Mouse (Mus musculus): Measurements from ENCODE around the gene Gp9.

Gp9 gene

DNA sequence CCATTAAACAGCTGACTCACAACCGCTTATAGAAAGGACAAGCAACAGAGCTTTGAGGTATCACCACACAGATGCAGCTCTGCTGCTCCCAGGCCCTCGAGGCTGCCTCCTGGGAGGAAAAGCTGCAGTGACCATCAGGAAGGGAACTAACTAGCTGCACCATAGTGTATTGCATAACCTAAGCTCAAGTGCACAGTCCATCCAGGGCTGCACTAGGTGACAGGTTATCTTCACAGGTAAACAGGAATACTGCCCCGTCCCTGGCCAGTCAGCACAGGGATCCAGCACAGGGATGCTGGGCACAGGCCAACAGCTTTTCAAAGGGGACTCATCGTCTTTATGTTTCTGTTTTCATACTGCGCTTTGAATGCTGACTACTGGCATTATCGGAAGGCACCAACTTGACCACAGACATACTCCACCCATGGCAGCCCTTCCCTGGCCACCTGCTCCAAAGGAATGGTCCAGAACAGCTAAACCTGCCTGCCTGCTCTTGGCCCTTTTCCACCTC is 31.8 kb downstream of the Gp9 start:
- DNase-seq (ENCODE audit: low spot score), result no peak

DNA sequence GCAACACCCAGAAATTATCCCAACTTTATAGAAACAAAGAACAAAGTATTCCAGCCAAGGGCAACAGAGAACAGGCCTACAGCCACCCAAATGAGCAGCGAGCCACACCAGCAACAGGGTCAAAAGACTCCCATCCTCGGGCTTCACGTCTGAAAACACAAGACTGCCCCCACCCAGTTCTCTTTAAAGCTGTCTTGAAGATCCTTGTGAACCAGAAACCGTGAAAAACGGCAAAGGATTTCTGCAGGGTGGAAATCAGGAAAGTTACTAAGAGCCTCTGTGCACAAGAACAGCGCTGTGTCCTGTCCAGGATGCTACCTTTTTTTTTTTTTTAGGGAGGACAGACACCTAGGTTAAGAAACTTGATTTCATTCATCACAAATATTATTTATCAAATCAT is 32.4 kb downstream of the Gp9 start:
- no peak for DNase-seq (ENCODE audit: low spot score)

DNA sequence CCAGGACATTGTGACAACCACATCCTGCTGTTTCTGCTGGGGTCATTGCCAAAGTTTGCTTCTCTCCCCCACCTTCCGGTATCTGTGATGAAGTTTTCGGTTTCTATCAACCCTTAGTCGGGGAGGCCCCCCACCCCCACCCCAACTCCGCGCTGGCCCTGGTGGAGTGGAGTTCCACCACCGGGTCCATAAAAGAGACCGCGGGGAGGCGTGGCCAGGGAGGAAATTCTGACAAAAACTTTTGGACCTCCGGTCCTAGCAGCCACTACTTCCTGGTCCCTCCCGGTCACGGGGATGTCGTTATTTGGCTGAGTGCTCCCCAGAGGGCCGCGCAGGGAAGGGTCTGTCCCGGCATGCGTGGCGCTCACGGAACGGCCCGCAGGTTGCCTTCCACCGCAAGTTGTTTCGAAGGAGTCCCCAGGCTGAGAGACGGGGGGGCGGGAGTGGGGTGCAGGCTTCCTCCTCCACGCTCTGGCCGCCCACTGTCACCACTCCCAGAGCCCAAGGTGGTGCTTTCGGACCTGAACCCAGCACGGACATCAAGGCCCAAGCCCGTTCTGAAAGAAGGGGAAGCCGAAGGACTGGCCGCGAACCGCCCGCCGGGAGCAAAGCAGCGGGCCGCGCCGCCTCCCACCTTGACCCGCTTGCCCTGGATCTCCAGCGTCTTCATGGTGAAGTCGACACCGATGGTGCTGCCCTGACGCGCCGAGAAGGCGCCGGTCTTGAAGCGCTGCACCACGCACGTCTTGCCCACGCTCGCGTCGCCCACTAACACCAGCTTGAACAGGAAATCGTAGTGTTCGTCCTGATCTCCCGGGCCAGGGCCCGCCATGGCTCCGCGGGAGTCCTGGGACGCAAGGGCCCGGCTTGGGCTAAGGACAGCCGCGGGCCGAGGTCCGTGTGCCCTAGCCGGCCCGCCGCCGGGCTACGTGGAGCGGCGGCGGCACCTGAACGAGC is 33.1 kb downstream of the Gp9 start:
- DNase-seq (ENCODE audit: low spot score), result peak; percentile 51

DNA sequence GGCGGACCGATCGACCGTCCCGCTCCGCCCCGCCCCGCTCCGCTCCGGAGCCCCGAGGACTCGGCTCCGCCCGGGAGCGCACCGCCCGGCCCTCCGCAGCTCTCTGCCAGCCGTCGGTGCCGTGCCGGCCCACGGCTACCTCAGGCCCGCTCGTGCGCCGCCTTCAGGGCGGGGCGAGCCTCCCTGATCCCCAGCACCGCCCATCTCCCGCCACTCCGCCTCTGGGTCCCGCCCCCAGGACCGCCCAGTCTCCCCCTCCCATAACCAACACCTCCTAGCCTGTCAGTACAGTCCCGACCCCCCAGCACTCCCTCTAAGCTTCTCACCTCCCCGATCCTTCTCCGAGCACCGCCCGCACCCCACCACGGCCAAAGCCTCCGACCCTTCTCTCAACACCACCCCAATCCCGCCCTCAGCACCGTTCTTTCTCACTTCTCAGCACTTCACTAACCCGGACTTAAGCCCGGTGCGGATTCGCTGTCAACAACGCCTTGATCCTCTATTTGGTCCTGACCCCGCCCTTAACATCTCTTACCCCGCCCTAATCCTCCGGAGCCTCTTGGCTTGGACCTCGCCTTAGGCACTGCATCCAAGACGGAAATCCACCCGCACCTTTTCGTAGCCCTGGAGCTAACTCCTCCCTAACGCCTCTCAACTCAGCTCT is 33.9 kb downstream of the Gp9 start, which contains the start of gene Rab43:
Gene Rab43, minus strand, starts transcription at position 490 of the 664 bp plus-strand sequence.
- peak; percentile 83 for DNase-seq (ENCODE audit: low spot score)

DNA sequence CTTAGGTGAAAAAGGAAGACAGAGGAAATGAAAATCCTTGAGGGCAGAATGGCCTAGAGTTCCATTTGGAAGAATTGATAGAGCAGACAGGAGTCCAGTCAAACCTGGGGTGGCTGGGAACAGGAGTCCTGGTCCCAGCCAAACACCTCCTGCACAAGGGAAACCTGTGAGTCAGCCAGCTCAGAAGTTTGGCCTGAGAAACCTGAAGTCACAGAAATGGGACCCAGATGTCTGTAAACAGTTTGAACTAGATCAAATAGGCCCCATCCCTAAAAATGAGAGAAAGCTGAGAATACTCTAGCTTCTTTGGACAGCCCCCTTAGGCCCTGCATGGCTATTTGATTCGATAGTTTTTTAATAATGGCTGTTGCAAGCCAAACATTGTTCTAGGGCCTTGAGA is 34.8 kb downstream of the Gp9 start:
- DNase-seq (ENCODE audit: low spot score), result no peak

DNA sequence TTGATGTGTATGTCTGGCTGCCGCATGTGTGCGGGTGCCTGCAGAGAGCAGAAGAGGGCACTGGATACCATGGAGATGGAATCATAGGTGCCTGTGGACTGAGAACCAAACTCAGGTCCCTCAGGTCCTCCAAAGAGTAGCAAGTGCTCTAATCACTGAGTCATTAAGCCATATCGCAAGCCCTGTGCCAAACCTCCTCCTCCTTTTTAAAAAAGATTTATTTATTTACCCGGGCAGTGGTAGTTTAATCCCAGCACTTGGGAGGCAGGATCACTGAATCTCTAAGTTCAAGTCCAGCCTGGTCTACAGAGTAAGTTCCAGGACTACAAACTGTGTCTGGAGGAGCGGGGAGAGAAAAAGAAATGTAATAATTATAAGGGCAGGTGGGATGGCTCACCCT is 36.6 kb downstream of the Gp9 start:
- no peak for DNase-seq (ENCODE audit: low spot score)

DNA sequence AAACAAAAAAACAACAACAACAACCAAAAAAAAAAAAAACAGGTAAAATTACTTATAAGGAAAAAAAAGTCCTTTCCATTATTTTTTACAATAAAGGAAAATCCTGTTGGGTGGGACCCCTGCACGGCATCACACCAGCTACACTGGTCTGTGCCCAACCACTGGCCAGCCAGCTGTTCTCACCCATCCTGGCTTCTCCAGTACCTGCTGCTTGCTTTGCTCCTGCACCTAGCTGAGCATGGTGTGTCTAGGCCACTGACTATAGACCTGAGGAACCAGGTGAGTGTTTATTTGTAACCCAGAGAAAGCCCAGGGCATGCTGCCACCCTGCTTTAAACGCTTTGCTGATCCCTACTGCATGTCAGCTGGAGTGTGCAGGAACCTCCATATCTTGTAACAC is 42.5 kb downstream of the Gp9 start:
- no peak for DNase-seq (ENCODE audit: low spot score)
